Mouse (Mus musculus): ENCODE results near the gene Eefsec. TPM values are rescaled to one million over a fixed set of nuclear protein-coding genes. Genes with fewer than 3 reads are reported as not detected.

Gene Eefsec
- total and polyA plus RNA-seq, 3 experiments: 27.5 to 378 (median 40.7) TPM

DNA sequence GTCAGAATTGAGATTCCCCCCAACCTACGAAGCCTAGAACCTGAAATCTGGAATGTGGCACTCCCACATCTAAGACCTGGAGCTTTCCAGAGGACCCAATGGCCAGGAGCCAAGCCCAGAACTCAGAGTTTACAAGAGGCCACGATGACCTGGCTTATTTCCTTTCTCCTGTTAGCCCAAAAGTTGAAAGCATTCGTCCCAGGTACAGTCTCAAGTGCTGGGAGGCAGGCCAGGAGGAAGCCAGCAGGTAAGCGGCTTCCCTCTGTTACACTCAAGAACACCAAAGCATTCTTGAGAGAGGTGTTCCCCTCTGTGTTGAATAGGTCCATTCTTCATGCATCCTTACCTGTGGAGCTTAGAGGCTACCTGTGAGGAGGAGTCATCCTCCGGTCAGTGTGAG, 236.9 kb downstream of the Eefsec start:
- no peaks in the 10 kb centered on the region for H3K9me3 ChIP-seq (replicated peaks; ENCODE audit: insufficient read depth, low read length)
- no peak overlapping the region for H3K27ac ChIP-seq (ENCODE audit: control insufficient read depth, low read depth, low read length)
- H3K9ac ChIP-seq (ENCODE audit: control insufficient read depth, low read depth, low read length, poor library complexity, severe bottlenecking): no peak overlapping the region
- no peaks in the 10 kb centered on the region for H3K27me3 ChIP-seq (ENCODE audit: control insufficient read depth in 1 of 2, insufficient read depth in 2 of 2, low read length in 2 of 2)
- DNase-seq (ENCODE audit: low read depth, low spot score): no peak
- H3K4me3 ChIP-seq (ENCODE audit: control insufficient read depth in 1 of 2, insufficient read depth in 1 of 2, low read depth in 2 of 2, low read length in 2 of 2): no peak overlapping the region
- TF ChIP-seq NRF1 (IDR thresholded peaks at IDR 0.05; ENCODE audit: insufficient read depth, low read depth, low read length, poor library complexity, severe bottlenecking) (no peak), TAL1 (IDR thresholded peaks at IDR 0.05; ENCODE audit: low read length) (no peak), CTCF (IDR thresholded peaks at IDR 0.05 in 2 of 3, conservative IDR thresholded peaks at IDR 0.05 in 1 of 3; ENCODE audit: control insufficient read depth in 1 of 3, insufficient read depth in 1 of 3, low read depth in 2 of 3, low read length in 3 of 3, poor library complexity in 1 of 3, severe bottlenecking in 1 of 3) (no peak)
- no peaks in the 10 kb centered on the region; the same call in 1 of the 2 replicates for H3K79me2 ChIP-seq (ENCODE audit: control insufficient read depth, insufficient read depth, low read length, poor library complexity)
- H3K4me1 ChIP-seq (ENCODE audit: control insufficient read depth in 1 of 2, insufficient read depth in 2 of 2, low read length in 2 of 2): peaks cover 0 to 5% of the 10 kb centered on the region in 2 experiments; a peak in 2 of 4 replicates
- no peaks in the 10 kb centered on the region for H3K36me3 ChIP-seq (ENCODE audit: control insufficient read depth in 1 of 2, insufficient read depth in 2 of 2, low read length in 2 of 2)

DNA sequence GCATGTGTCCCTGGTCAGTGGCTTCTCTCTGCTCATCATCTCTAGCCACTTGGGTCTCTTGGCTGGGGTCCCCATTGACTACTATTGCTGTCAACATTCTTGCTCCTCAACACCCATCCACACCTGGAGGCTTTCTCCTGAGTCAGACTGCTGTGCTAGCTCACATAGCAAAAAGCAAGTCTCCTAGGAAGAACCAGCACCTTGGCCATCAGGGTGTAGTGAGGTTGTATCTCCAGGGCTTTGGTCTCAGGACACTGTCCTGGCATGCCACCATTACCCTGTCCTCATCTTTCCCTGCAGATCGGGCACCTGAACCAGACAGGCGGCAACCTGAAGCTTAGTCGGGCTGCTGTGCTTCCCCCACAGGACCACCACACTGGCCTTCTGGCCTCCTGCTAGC, 238.0 kb downstream of the Eefsec start:
- Histone ChIP-seq H3K9me3 (replicated peaks; ENCODE audit: insufficient read depth, low read length) (no peaks in the 10 kb centered on the region), H3K36me3 (ENCODE audit: control insufficient read depth in 1 of 2, insufficient read depth in 2 of 2, low read length in 2 of 2) (peaks cover 0 to 9% of the 10 kb centered on the region in 2 experiments; a peak in 2 of 4 replicates), H3K9ac (ENCODE audit: control insufficient read depth, low read depth, low read length, poor library complexity, severe bottlenecking) (no peak overlapping the region), H3K4me3 (ENCODE audit: control insufficient read depth in 1 of 2, insufficient read depth in 1 of 2, low read depth in 2 of 2, low read length in 2 of 2) (no peak overlapping the region), H3K27ac (ENCODE audit: control insufficient read depth, low read depth, low read length) (no peak overlapping the region), H3K27me3 (ENCODE audit: control insufficient read depth in 1 of 2, insufficient read depth in 2 of 2, low read length in 2 of 2) (no peaks in the 10 kb centered on the region), H3K4me1 (ENCODE audit: control insufficient read depth in 1 of 2, insufficient read depth in 2 of 2, low read length in 2 of 2) (peaks cover 10 to 13% of the 10 kb centered on the region in 2 experiments), H3K79me2 (ENCODE audit: control insufficient read depth, insufficient read depth, low read length, poor library complexity) (no peaks in the 10 kb centered on the region; the same call in none of the 2 replicates)
- DNase-seq (ENCODE audit: low read depth, low spot score): no peak
- TF ChIP-seq CHD2 (IDR thresholded peaks at IDR 0.05; ENCODE audit: low read length) (no peak), EP300 (IDR thresholded peaks at IDR 0.05; ENCODE audit: low read depth in 1 of 2, low read length in 2 of 2) (no peak), TBP (IDR thresholded peaks at IDR 0.05; ENCODE audit: low read depth, low read length) (no peak), RAD21 (IDR thresholded peaks at IDR 0.05; ENCODE audit: low read depth, low read length) (no peak), USF1 (IDR thresholded peaks at IDR 0.05; ENCODE audit: low read depth, low read length) (no peak), MAFK (IDR thresholded peaks at IDR 0.05; ENCODE audit: borderline replicate concordance, low read depth, low read length) (no peak), ZKSCAN1 (IDR thresholded peaks at IDR 0.05; ENCODE audit: low read depth, low read length) (no peak)

DNA sequence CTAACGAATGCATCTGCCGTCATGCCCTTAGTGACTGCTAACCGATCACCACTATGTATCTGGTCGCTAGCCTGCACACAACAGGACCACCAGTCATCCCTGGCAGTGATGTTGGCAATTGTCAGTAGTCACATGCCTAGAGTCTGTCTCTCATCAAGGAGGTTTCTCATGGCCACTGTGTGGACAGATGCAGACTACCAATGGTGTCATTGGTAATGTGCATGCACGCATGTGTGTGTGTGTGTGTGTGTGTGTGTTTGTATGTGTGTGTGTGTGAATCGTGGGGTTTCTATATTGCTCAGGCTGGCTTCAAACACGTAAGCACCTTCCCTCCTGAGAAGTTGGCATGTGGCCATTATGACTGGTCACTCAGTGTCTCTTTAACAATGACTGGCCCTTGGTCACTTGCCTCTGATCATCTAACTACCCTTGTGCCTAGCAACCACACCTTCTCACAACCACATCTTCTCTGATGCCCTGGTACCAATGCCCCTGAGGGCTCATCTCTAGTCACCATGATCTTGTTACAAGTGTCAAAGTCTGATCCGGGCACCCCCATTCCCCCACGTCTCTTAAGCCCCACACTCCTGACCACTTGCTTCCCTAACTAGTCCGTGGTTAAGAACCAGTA, 238.8 kb downstream of the Eefsec start:
- Histone ChIP-seq H3K36me3 (ENCODE audit: control insufficient read depth in 1 of 2, insufficient read depth in 2 of 2, low read length in 2 of 2) (peaks cover 0 to 10% of the 10 kb centered on the region in 2 experiments; a peak in 2 of 4 replicates), H3K4me3 (ENCODE audit: control insufficient read depth in 1 of 2, insufficient read depth in 1 of 2, low read depth in 2 of 2, low read length in 2 of 2) (no peak overlapping the region), H3K4me1 (ENCODE audit: control insufficient read depth in 1 of 2, insufficient read depth in 2 of 2, low read length in 2 of 2) (peaks cover 12 to 13% of the 10 kb centered on the region in 2 experiments), H3K27me3 (ENCODE audit: control insufficient read depth in 1 of 2, insufficient read depth in 2 of 2, low read length in 2 of 2) (no peaks in the 10 kb centered on the region), H3K9me3 (replicated peaks; ENCODE audit: insufficient read depth, low read length) (no peaks in the 10 kb centered on the region), H3K79me2 (ENCODE audit: control insufficient read depth, insufficient read depth, low read length, poor library complexity) (no peaks in the 10 kb centered on the region; the same call in none of the 2 replicates), H3K9ac (ENCODE audit: control insufficient read depth, low read depth, low read length, poor library complexity, severe bottlenecking) (no peak overlapping the region), H3K27ac (ENCODE audit: control insufficient read depth, low read depth, low read length) (no peak overlapping the region)
- DNase-seq (ENCODE audit: low read depth, low spot score): no peak
- TF ChIP-seq CTCF (IDR thresholded peaks at IDR 0.05 in 2 of 3, conservative IDR thresholded peaks at IDR 0.05 in 1 of 3; ENCODE audit: control insufficient read depth in 1 of 3, insufficient read depth in 1 of 3, low read depth in 2 of 3, low read length in 3 of 3, poor library complexity in 1 of 3, severe bottlenecking in 1 of 3) (no peak), MAZ (IDR thresholded peaks at IDR 0.05; ENCODE audit: low read depth, low read length) (no peak), ETS1 (IDR thresholded peaks at IDR 0.05; ENCODE audit: low read depth, low read length) (no peak), SMC3 (IDR thresholded peaks at IDR 0.05; ENCODE audit: low read depth, low read length) (no peak), POLR2A (IDR thresholded peaks at IDR 0.05; ENCODE audit: control insufficient read depth in 1 of 2, insufficient read depth in 1 of 2, low read depth in 1 of 2, low read length in 2 of 2, poor library complexity in 1 of 2) (no peak), CHD2 (IDR thresholded peaks at IDR 0.05; ENCODE audit: low read length) (no peak), NRF1 (IDR thresholded peaks at IDR 0.05; ENCODE audit: insufficient read depth, low read depth, low read length, poor library complexity, severe bottlenecking) (no peak), ZC3H11A (IDR thresholded peaks at IDR 0.05; ENCODE audit: low read depth, low read length) (no peak), MYC (IDR thresholded peaks at IDR 0.05; ENCODE audit: low read depth, low read length) (no peak), ZMIZ1 (IDR thresholded peaks at IDR 0.05; ENCODE audit: low read depth, low read length) (no peak), USF1 (IDR thresholded peaks at IDR 0.05; ENCODE audit: low read depth, low read length) (no peak), SIN3A (IDR thresholded peaks at IDR 0.05; ENCODE audit: low read length) (no peak), POLR2AphosphoS5 (IDR thresholded peaks at IDR 0.05; ENCODE audit: borderline replicate concordance, low read depth, low read length) (no peak), POLR2AphosphoS2 (IDR thresholded peaks at IDR 0.05; ENCODE audit: low read length) (no peak), ELF1 (IDR thresholded peaks at IDR 0.05; ENCODE audit: low read depth, low read length) (no peak), JUND (IDR thresholded peaks at IDR 0.05; ENCODE audit: low read depth, low read length) (no peak), CHD1 (IDR thresholded peaks at IDR 0.05; ENCODE audit: low read depth, low read length) (no peak), UBTF (IDR thresholded peaks at IDR 0.05; ENCODE audit: borderline replicate concordance, insufficient read depth, low read depth, low read length) (no peak), MYB (IDR thresholded peaks at IDR 0.05; ENCODE audit: low read depth, low read length) (no peak)
